Mouse (Mus musculus) stomach, postnatal 0 days (tissue): ENCODE measurements around the gene Klhl9. TPM values are rescaled to one million over a fixed set of nuclear protein-coding genes. Genes with fewer than 3 reads are reported as not detected.

Source experiments
- ATAC-seq: fragments of 200-750 bp; cut with Nextera tagmentation; 2 replicates; pipeline ENCODE4 v1.8.0; 2017; ENCODE audit not compliant: low FRiP score, low TSS enrichment
- DNase-seq: peaks from one replicate; pipeline ENCODE4 v3.0.0-alpha.2; 2016; ENCODE audit warnings: low spot score
- H3K27ac ChIP-seq: fragments of 300-500 bp; sonication (generic); replicated peaks from 2 replicates; pipeline ENCODE4 v1.5.1; 2014; ENCODE audit warnings: mild to moderate bottlenecking, control low read depth
- H3K27me3 ChIP-seq: fragments of 300-500 bp; sonication (generic); 2 replicates; pipeline ENCODE4 v1.6.1; 2014; ENCODE audit warnings: low read length; ENCODE audit not compliant: control insufficient read depth, insufficient read depth
- H3K36me3 ChIP-seq: fragments of 300-500 bp; sonication (generic); 2 replicates; pipeline ENCODE4 v1.6.1; 2014; ENCODE audit warnings: low read length, mixed read lengths; ENCODE audit not compliant: control insufficient read depth, insufficient read depth
- H3K4me1 ChIP-seq: fragments of 300-500 bp; sonication (generic); replicated peaks from 2 replicates; pipeline ENCODE4 v1.6.1; 2014; ENCODE audit warnings: antibody characterized with exemption; ENCODE audit not compliant: control insufficient read depth, insufficient read depth
- H3K4me2 ChIP-seq: fragments of 300-500 bp; sonication (generic); replicated peaks from 2 replicates; pipeline ENCODE4 v1.6.1; 2014; ENCODE audit warnings: low read depth, mild to moderate bottlenecking, control low read depth, moderate library complexity
- H3K4me3 ChIP-seq: fragments of 300-500 bp; sonication (generic); 2 replicates; pipeline ENCODE4 v1.5.1; 2014; ENCODE audit warnings: low read depth, low read length, control low read depth
- H3K9ac ChIP-seq: fragments of 300-500 bp; sonication (generic); 2 replicates; pipeline ENCODE4 v1.6.1; 2014; ENCODE audit warnings: mild to moderate bottlenecking, low read length, control low read depth, mixed read lengths
- H3K9me3 ChIP-seq: fragments of 300-500 bp; sonication (generic); 2 replicates; pipeline ENCODE4 v1.6.1; 2016; ENCODE audit warnings: low read length; ENCODE audit not compliant: control insufficient read depth
- CTCF ChIP-seq: IDR thresholded peaks from 2 replicates; pipeline ENCODE4 v1.5.1; 2016; ENCODE audit warnings: antibody characterized with exemption, low read depth, mild to moderate bottlenecking, moderate library complexity
- EP300 ChIP-seq: optimal IDR thresholded peaks from 2 replicates; pipeline ENCODE3; 2016; ENCODE audit warnings: antibody characterized with exemption
- WGBS: fragments of 180-500 bp; shearing (Covaris S2); extraction: QIAGEN DNeasy Blood & Tissue Kit; methylation state at CpG from one replicate; pipeline ENCODE4 v1.1.7; 2014; 5-methylcytosine and 5-hydroxymethylcytosine counted together
- polyA plus RNA-seq: library from polyadenylated mRNA; unstranded; fragments of >200 nt; fragmentation: Nextera tagmentation; extraction: Ambion mirVana; gene quantifications from 2 replicates; pipeline ENCODE4 v1.2.1, GENCODE M21; 2015

Klhl9 gene
- polyA plus RNA-seq, 1 experiment from 2014 or later, result 40.6 TPM

GRCm38 (mm10) chr4:88742771-88743371, 20.6 kb upstream of the Klhl9 start:
- no peak for DNase-seq
- H3K27me3 ChIP-seq, result no peaks in the 10 kb centered on the region
- no peak overlapping the region for H3K9ac ChIP-seq
- no peaks in the 10 kb centered on the region for H3K9me3 ChIP-seq
- H3K4me1 ChIP-seq, result no peaks in the 10 kb centered on the region
- no peak overlapping the region for H3K4me2 ChIP-seq
- no peak overlapping the region for H3K4me3 ChIP-seq
- WGBS, result 47% methylated on average over 7 of the region's 7 CpGs
- 0 out of 2 replicates have a peak overlapping the region, but pooled peaks have one; percentile 40 for H3K27ac ChIP-seq
- H3K36me3 ChIP-seq, result no peaks in the 10 kb centered on the region
- no peak for ATAC-seq
- TF ChIP-seq CTCF (peak; percentile 58), EP300 (no peak)

GRCm38 (mm10) chr4:88741426-88741825, 19.2 kb upstream of the Klhl9 start:
- no peak for ATAC-seq
- no peak overlapping the region for H3K9ac ChIP-seq
- WGBS, result 87% methylated on average over 4 of the region's 4 CpGs
- no peak overlapping the region for H3K4me2 ChIP-seq
- H3K4me3 ChIP-seq, result no peak overlapping the region
- DNase-seq, result no peak
- H3K36me3 ChIP-seq, result no peaks in the 10 kb centered on the region
- H3K9me3 ChIP-seq, result no peaks in the 10 kb centered on the region
- no peak overlapping the region for H3K27ac ChIP-seq
- no peaks in the 10 kb centered on the region for H3K4me1 ChIP-seq
- TF ChIP-seq EP300 (no peak), CTCF (no peak)
- no peaks in the 10 kb centered on the region for H3K27me3 ChIP-seq

- Histone ChIP-seq H3K9me3 (no peaks in the 10 kb centered on the region), H3K4me2 (no peak overlapping the region), H3K4me3 (no peak overlapping the region), H3K36me3 (no peaks in the 10 kb centered on the region), H3K4me1 (no peaks in the 10 kb centered on the region), H3K9ac (no peak overlapping the region), H3K27ac (no peak overlapping the region), H3K27me3 (no peaks in the 10 kb centered on the region)
- TF ChIP-seq CTCF, result no peak
- no peak for TF ChIP-seq EP300
- 84% methylated on average over 6 of the region's 6 CpGs for WGBS
- DNase-seq, result no peak
- ATAC-seq, result no peak
These were observed 16.8 kb upstream of the Klhl9 start for GRCm38 (mm10) chr4:88739036-88739435.

- TF ChIP-seq CTCF (peak; percentile 93), EP300 (no peak)
- H3K9ac ChIP-seq, result no peak overlapping the region
- ATAC-seq, result no peak
- WGBS, result 3% methylated on average over 2 of the region's 2 CpGs
- H3K36me3 ChIP-seq, result no peaks in the 10 kb centered on the region
- DNase-seq, result peak; percentile 85
- H3K27me3 ChIP-seq, result no peaks in the 10 kb centered on the region
- no peak overlapping the region for H3K4me3 ChIP-seq
- no peak overlapping the region for H3K27ac ChIP-seq
- no peaks in the 10 kb centered on the region for H3K4me1 ChIP-seq
- H3K9me3 ChIP-seq, result no peaks in the 10 kb centered on the region
- no peak overlapping the region for H3K4me2 ChIP-seq
These were observed 16.2 kb upstream of the Klhl9 start for GRCm38 (mm10) chr4:88738480-88738879.

- H3K4me3 ChIP-seq, result no peak overlapping the region
- TF ChIP-seq EP300 (no peak), CTCF (peak; percentile 82)
- no peaks in the 10 kb centered on the region for H3K27me3 ChIP-seq
- no peak overlapping the region for H3K4me2 ChIP-seq
- no peaks in the 10 kb centered on the region for H3K9me3 ChIP-seq
- no peaks in the 10 kb centered on the region for H3K4me1 ChIP-seq
- ATAC-seq (no peak), DNase-seq (peak; percentile 36)
- H3K27ac ChIP-seq, result no peak overlapping the region
- WGBS, result 0% methylated on average over 1 of the region's 1 CpGs
- H3K36me3 ChIP-seq, result no peaks in the 10 kb centered on the region
- H3K9ac ChIP-seq, result no peak overlapping the region
These were observed 5.1 kb upstream of the Klhl9 start for GRCm38 (mm10) chr4:88727324-88727723.

GRCm38 (mm10) chr4:88726727-88727126, 4.5 kb upstream of the Klhl9 start:
- Histone ChIP-seq H3K4me3 (no peak overlapping the region), H3K27ac (no peak overlapping the region), H3K9me3 (no peaks in the 10 kb centered on the region), H3K36me3 (no peaks in the 10 kb centered on the region), H3K4me2 (no peak overlapping the region), H3K27me3 (no peaks in the 10 kb centered on the region), H3K9ac (no peak overlapping the region), H3K4me1 (no peaks in the 10 kb centered on the region)
- ATAC-seq (no peak), DNase-seq (no peak)
- TF ChIP-seq EP300, result no peak
- no peak for TF ChIP-seq CTCF
- WGBS, result 75% methylated on average over 6 of the region's 6 CpGs
